Mouse (Mus musculus): Measurements from ENCODE around the gene Ints1.

Ints1 gene

DNA sequence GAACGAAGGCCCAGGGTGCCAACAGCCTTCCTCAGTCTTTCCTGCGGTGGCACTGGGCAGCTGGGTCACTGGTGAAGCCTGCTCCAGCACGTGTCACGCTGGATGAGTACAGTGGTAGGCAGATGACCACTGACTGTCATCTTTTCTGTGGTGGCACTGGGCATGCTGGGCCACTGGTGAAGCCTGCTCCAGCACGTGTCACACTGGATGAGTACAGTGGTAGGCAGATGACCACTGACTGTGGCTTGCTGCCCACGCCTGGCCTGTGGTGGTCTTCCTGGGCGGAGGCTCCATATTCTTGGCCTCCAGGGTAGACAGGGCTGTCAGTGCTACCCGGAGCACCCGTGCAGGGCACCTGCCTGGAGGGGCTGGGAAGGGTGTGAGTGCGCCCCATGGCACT lies 26.4 kb upstream of the Ints1 start:
- intact Hi-C loops (cut with DNase I), result no loop called here

DNA sequence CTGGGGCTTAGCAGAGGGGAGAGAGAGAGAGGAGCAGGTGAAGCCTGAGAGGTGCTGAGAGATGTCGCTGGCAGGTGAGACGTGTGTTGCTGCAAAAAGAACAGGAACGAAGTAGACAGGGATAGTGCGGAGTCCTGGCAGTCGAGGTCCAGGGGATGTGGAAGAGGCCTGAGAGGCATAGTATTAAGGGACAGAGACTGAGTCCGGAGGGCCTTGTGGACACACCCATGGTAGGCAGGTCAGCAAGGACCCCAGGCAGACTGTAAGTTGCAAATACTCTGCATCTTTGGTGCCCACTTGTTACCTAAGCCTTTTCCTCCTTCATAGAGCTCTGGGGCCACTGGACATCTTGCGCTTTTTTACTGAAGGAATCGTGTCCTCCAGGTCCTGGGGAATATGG lies 25.8 kb upstream of the Ints1 start:
- intact Hi-C loops (cut with DNase I), result no loop called here

DNA sequence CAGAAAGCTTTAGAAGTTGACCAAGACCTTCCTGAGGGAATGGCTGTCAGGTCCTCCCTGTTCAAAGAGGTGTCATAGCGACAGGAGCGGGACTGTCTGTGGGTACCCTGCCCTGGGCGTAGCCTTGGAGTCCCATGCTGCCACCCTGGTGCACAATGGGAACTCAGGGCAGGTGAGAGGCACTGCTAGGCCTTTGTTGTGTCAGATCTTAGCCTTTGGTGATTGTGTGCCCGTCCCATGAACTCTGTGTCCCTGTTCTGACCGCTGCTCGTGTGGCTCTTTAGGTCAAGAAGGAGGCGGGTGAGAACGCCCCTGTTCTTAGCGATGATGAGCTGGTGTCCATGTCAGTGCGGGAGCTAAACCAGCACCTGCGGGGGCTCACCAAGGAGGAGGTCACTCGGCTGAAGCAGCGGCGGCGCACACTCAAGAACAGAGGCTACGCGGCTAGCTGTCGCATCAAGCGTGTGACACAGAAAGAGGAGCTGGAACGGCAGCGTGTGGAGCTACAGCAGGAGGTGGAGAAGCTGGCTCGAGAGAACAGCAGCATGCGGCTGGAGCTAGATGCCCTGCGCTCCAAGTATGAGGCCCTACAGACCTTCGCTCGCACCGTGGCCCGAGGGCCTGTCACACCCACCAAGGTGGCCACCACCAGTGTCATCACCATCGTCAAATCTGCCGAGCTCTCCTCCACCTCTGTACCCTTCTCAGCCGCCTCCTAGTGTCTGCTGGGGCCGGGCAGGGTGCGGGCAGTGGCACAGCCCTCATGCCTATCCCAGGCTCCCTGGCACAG lies 24.5 kb upstream of the Ints1 start:
- intact Hi-C loops (cut with DNase I), result no loop called here

DNA sequence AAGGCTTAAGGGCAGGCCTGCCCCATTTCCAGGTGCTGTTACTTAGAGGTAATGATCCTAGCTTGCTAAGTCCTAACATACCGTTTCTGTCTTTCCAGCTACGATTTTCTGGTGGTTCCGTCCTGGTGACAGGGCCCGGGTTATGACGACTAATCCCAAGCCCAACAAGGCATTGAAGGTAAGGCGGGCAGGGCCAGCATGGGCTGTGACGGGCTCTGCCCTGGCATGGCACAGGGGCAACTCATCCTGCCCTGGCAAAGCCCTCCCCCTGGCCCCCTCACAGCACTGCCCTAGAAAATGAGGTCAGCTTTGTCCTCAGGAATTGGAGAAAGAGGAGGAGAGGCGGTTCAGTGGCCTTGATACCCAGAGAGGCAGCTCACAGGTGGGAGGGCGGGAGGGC lies 23.6 kb upstream of the Ints1 start:
- intact Hi-C loops (cut with DNase I), result no loop called here

DNA sequence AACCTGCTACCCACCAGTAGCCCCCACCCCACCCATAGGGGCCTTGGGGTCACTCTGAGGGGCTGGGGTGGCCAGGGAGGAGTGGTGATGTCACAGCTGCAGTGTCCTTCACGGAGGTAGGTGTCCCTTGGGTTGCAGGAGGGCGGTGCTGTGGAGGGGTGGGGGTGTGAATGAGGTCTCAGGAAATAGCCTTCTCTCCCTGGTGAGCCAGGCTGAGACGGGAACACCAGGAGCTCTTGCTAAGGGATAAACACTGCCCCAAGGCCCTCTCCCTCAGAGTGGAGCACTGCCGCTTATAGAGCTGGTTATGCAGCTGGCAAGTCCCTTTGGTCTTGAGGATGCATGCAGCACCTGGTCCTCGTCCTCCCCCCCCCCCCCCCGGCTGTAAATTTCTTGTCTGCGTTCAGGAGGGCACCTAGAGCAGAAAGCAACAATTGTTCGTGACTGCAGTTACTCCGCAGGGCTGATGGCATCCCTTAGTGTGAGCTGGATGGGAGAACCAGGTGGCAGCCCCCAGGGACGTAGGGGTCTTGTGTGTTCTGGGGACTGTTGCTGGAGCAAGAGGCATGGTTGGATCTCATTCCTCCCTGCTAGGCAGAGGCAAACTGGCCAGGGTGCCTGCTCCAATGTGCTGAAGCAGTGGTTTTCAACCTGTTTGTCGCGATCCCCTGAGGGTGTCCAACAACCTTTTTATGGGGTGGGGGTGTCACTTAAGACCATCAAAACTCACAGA lies 22.9 kb upstream of the Ints1 start:
- intact Hi-C loops (cut with DNase I), result no loop called here

DNA sequence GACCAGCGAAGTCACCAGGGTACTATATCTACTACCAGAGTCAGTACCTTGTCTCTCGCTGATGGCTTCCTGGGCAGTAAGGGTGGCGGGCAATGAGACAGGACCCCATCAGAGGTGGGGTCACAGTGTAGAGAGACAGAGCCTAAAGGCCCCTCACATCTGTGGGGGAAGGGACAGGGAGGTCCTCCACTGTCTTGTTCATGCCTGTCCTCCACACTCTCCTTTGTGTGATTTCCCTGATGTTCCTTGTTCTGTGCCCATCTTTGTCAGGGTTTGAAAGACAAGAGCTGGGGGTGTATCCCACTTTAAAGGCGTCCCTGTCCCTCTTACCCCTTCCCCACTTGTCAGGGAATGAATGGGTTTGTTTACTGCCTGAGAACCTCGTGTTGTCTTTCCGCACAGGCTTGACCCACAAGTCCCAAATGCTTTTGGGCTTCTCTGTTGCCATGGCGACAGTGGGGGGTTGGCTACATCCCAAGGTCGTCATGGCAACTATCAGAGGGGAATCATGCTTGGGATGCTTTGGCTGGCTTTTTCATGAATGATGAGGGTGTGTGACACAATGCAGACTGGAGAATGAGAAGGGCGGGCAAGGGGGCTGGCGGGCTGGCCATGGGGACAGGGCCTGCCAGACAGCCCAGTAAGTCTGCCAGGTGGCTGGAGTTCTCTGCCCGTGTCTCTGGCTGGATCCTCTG lies 22.1 kb upstream of the Ints1 start:
- intact Hi-C loops (cut with DNase I), result no loop called here

DNA sequence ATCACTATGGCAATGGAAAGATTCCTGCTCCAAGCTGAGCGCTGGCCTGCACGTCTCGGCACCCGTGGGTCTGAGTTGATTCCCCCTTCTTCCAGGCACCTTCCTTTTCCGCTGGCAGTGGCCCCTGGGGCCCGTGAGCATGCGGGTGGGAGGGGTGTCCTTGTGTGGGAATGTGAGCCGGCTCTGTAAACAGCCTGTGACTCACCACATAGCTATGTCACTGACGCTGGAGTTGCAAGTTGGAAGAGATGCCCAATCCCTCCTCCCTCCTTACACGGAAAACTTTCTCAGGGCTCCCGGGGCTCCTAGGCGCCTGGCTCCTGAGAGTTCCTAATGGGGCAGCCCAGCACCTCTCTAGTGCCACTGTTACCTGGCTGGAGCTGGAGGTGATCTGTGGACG lies 21.4 kb upstream of the Ints1 start:
- intact Hi-C loops (cut with DNase I), result no loop called here

DNA sequence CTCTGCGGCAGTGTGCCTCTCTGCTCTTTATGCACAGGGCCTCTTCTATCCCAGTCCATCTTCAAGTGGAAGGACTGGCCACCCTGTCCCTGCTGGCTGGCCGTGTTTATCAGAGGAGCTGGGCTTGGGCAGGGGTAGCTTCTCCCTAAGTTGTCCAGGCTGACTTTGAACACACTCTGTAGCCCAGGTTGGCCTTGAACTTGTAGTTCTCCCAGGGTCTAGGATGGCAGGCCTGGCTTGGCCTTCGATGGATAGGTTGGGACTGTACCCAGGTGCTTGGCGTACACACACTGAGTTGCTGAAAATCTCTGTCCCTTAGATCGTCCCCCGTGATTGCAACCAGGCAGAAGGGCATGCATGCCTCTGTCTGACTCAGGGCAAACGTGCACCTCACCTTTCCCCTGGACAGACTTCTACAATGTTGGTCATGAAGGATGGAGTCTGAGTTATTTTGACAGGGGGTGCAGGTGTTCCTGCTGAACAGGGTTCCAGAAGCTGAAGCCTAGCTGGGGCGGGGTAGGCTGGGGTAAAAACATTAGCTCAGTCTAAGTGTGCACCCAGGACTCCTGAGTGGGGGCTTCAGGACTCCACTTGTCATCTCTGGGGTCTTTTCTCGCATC lies 20.6 kb upstream of the Ints1 start:
- intact Hi-C loops (cut with DNase I), result no loop called here

DNA sequence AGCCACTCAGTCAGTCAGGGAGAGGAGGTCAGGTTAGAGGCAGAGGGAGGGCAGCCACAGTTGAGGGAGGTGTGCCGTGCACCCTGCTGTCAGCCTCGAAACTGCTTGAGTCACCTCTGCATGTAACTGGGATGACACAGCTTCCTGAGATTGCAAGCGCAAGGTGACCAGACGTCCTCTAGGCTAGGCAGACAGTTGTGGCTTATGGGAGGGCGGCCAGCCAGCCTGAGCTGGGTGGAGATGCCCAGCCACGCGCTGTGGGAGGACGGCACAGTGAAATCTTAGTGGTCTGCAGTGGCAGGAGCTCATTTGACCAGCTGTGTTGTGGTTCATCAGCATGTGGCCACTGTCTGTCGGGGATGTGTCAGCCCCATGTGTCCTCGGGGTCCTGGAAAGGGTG lies 19.5 kb upstream of the Ints1 start:
- intact Hi-C loops (cut with DNase I), result no loop called here

DNA sequence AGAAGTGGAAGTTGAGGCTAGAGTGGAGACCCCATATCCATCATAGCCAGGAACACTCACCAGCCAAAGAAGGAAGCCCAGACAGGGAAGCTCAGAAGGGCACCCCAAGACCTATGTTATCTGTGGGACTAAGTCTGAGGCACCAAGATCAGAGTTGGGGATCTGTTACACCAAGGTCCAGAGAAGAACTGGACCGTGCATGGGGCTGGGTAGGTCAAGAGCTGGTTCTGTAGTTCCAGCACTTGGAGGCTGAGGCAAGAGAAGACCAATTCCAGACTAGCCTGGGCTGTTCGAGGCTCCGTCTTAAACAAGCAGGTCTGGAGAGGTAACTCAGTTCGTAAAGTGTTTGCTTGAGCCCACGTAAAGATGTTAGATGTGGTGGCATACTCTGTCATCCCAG lies 18.7 kb upstream of the Ints1 start:
- intact Hi-C loops (cut with DNase I), result no loop called here

DNA sequence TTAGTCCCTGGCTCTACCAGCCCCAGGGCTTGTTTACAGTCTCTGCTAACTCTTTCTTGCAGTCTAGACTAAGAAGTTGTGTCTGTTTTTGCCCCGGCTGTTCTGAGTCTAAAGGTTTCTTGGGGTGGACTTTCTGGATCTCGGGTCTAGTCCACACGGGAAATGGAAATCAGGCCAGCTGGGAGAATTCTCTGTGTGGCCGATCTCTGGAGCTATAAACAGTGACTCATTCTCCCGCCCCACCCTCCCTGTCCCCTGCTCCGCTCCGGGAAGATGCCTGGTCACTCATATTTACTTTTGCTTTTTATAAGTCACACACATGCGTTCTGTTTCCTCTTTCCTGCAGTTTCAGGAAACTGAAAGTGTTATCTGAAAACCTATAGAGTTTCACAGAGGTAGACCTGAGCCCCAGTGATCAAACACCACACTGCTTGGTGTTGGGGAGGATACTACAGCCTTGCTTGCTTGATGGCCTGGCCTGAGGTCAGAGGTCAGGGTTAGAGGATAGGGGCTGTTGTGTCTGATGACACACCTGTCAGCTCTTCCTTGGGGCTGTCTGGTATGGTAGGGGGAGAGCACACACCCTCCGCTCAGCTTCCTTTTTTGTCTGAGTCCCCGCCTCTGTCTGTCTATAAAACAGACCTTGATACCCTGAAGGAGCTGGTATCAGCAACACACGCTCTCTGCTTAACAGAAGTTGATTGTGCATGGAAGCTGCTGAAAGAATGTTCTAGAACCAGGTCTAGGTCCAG lies 18.0 kb upstream of the Ints1 start:
- intact Hi-C loops (cut with DNase I), result no loop called here

DNA sequence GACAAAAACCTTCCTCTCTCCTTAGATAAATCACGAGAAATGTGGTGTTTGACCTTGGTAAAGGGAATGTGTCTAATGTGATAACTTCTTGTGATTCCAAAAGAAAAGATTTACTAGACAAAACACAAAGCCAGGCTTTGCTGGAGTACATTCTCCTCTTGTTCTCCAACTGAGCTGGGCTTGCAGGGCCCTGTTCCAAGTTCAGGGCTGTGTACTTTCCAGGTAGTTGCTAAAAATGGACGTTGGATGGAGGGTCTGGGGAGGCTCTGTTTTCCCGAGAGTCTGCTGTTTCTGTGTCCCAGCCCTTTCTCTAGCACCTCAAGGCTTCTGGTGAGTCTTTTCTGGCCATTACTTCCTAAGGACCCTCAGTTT lies 17.5 kb upstream of the Ints1 start:
- intact Hi-C loops (cut with DNase I), result no loop called here

DNA sequence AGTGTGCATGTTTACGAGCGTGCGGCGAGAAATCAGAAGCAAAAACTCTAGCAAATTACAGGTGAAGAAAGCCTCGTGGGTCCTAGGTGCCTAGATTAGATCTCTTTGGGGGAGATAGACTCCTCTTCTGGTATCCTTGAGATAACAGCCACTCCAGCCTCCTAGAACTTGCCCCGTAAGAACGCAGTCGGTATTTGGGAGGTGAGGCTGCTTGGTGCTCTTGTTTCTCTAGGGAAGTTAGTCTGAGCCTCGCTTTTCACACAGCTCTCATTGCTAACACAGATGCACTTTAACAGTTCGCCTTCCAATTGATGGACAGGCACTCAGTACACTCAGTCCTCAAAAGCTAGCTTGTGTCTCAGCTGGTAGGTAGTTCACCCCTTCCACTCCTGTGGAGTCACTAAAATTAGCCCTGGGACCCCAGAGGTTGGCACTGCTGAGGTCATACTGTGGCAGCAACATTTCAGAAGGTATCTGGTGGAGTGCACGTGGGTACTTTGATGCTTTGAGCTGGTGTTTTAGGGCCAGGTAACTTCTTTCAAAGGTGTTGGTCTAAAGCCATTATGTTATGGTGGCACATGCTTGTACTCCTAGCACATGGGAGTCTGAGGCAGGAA lies 16.8 kb upstream of the Ints1 start:
- intact Hi-C loops (cut with DNase I), result no loop called here

DNA sequence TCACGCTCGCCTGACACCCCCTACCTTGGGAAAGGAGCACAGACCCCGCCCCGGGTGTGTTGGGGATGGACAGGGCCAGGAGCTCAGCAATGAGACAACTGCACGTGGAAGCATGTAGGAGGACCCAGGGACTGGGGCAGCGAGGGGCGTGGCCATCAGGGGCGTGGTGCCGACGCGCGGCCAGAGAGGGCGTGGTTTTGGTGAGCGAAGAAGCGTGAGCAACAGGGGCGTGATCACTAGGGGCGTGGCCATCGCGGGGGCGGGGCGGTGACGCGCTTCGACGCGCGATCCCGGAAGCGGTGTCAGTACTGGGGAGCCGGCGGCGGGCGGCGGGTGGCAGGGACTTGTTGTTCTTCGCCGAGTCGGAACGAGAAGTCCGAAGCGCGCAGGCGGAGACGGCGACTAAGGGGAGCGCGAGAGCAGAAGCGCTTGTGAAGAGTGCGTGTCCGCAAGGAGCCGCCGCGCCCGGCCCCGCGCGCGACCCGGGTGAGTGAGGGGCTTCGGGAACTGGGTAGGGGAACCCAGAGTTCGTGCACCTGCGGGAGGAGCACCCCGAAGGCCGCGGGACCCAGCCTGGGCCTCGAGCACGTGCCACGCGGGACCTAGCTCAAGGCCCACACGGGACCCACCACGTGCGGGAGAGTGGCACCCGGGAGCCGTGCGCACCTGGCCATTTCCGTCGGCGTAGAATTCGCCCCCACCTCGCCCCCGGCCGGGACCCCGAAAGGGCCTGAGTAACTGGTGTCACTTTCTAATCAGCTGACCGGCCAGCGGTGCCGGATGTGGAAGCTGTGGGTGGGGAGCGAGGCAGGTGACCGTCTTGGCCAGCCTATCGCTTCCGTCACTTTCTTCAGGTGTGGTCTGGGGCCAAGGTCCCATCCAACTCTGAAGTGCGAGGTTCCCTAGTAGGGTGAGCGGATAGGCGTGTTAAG lies 16.0 kb upstream of the Ints1 start, which contains the start of gene Mafk:
Mafk (plus strand) TSS at position 287 of the 932 bp plus-strand sequence.
- intact Hi-C loops (cut with DNase I), result no loop called here

DNA sequence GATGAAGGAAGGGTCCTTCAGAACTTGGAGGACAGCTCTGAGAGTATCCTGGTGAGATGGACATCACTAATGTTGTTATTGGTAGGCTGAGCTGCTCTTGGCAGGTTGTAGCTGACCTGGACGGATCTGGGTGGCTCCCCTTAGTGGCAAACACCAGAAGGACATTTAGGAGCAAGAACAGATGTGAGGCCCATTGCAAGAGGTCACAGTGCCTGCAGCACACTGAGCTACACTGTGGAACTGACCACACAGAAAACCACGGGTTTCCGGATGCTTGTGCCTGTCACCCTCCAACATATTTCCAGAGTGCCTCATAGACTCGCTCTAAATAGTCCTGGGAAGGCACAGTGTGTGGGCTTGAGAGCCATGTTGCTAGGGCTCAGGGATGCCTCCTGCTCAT lies 14.0 kb upstream of the Ints1 start:
- intact Hi-C loops (cut with DNase I), result no loop called here

DNA sequence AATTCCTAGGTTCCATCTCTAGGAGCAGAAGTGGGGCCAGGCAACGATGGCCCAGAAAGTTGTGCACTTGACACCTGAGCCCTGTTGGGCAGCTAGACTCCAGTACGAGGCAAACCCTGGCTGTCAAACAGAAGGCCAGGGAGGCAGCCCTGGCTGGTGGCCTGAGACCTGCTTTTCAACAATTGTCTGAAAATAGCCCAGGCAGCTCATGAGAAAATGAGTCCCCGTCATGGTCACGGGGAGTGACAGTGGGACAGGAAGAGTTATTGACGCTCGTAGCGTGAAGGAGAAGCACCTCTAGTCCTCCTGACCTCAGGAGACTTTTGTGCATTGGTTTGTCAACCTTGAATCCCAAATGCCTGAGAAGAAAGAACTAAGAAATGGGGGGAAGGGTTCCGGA lies 5.9 kb upstream of the Ints1 start:
- intact Hi-C loops (cut with DNase I), result loop anchor here (5.0 kb wide), 1 partner anchor 36 kb away; the partner anchor contains the start of gene Tmem184a

DNA sequence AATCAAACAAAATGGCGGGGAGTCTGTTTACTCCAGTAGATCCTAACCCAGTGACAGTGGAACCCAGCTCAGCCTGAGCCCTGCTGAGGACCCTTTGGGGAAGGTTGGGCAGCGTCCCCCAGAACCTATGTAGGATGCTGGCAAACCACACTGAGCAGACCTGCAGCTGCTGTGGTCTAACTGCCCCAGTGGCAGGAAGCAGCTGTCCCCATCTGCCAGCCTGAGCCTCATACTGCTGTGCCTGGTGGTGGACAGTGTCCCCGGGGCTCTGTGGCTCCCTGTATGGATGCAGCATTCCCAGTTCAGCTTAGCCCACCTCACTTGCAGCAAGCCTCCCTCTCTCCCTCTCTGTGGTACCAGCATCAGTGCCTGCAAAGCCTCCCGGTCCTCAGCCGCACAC lies 1.5 kb upstream of the Ints1 start:
- intact Hi-C loops (cut with DNase I), result no loop called here

DNA sequence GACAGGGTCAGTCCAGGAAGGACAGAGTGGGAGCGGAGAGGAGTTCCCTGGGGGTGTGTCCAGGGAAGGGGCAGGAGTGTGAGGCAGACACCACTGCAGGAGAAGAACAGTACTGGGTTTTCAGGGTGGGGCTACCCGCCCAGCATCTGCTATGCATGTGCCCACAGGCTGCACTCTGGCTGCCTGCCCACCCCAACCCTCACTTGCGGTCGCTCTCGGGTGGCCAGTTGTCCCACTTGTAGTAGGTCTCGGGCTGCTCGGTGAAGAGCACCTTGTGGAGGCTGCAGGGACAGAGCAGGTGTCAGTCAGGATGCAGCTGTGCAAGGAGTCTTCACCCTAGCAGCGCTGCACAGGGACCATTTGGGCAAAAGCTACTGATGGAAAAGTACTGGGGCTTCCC lies 7.3 kb downstream of the Ints1 start:
- intact Hi-C loops (cut with DNase I), result no loop called here

DNA sequence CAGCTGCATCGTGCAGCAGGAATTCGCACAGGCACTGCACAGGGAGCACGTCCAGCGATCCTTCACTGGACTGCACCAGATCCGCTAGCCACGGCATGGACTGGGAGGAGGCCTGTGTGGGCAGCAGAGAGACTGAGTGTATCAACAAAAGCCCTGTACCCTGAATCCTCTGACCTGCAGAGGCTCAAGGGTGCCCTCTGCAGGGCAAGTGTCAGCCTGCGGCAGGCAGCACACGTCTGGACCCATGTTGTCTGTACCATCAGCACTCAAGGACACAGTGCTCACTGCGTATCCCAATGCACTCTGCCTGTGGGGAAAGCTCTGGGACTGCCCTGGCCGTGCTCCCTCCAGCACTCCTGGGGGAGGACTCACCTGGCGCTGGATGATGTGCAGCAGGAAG lies 11.2 kb downstream of the Ints1 start:
- intact Hi-C loops (cut with DNase I), result no loop called here

DNA sequence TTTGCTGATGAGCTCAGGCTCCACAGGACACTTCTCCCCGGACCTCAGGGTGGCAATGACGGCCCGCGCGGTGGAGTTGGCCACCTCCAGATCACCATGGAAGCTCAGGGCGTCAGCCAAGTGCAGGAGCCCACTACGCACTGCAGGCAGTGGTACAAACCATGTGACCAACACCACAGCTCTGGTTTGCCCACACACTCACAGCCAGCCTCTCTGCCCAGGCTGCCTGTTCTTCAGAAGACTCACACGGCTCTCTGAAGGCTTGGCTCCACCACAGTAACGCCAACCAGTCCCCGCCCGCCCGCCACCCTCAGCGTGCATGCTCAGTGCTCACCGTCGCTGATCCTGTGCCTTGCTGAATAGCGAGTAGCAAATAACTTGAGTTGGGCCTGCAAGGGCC lies 17.4 kb downstream of the Ints1 start:
- intact Hi-C loops (cut with DNase I), result no loop called here
